Mouse (Mus musculus): ENCODE measurements around the gene Efna4. TPM values are rescaled to one million over a fixed set of nuclear protein-coding genes. Genes with fewer than 3 reads are reported as not detected.

Efna4 gene
- polyA plus RNA-seq, 1 experiment from 2014 or later = 53.2 TPM

DNA sequence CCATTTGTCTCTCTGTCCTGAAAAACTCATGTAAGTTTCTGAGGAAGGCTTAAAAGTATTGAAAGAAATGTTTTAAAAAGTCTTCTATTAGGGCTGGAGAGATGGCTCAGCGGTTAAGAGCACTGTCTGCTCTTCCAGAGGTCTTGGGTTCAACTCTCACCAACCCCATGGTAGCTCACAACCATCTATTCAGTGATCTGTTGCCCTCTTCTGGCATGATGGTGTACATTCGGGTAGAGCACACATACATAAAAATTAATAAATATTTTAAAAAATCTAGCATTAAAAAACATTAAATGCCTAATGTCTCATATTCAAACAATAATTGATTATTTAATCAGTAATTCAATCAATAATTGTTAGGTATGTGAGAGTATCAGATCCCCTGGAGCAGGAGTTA, 37.3 kb downstream of the Efna4 start:
- Histone ChIP-seq H3K36me3 (no peaks in the 10 kb centered on the region), H3K27ac (no peak overlapping the region), H3K4me1 (replicated peaks) (peaks cover 17% of the 10 kb centered on the region), H3K4me2 (no peak overlapping the region), H3K9ac (replicated peaks) (no peak overlapping the region), H3K9me3 (no peaks in the 10 kb centered on the region), H3K27me3 (no peaks in the 10 kb centered on the region), H3K4me3 (replicated peaks) (no peak overlapping the region)
- 68% methylated on average over 2 of the region's 2 CpGs for WGBS
- ATAC-seq (ENCODE audit: insufficient number of reproducible peaks, insufficient read depth, low FRiP score, low TSS enrichment, low read depth) = no peak

DNA sequence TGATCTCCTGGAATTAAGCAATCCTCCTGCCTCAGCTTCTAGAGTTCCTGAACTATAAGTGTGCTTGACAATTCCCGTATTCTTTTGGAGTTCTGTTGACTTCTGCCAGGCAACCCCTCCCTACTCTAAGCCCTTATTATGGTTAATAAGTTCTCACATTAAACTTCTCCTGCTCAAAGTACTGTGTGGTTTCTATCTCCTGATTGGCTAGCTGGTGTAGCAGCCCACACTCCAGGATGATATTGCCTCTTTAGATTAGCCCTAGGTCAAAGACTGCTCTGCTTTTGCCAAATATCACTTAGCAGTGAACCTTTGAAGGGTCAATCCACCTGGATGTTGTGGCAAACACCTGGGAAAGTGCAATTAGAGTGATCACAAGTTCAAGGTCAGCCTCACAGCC, 37.8 kb downstream of the Efna4 start:
- Histone ChIP-seq H3K36me3 (no peaks in the 10 kb centered on the region), H3K4me3 (replicated peaks) (0 out of 2 replicates have a peak overlapping the region, but pooled peaks have one; percentile 26), H3K9me3 (no peaks in the 10 kb centered on the region), H3K4me1 (replicated peaks) (peaks cover 14% of the 10 kb centered on the region), H3K9ac (replicated peaks) (peak overlapping the region; percentile 53; the same call in 1 of the 2 replicates), H3K27me3 (no peaks in the 10 kb centered on the region), H3K4me2 (peak overlapping the region; percentile 57), H3K27ac (no peak overlapping the region)
- 38% methylated on average over 1 of the region's 1 CpGs for WGBS
- no peak for ATAC-seq (ENCODE audit: insufficient number of reproducible peaks, insufficient read depth, low FRiP score, low TSS enrichment, low read depth)

DNA sequence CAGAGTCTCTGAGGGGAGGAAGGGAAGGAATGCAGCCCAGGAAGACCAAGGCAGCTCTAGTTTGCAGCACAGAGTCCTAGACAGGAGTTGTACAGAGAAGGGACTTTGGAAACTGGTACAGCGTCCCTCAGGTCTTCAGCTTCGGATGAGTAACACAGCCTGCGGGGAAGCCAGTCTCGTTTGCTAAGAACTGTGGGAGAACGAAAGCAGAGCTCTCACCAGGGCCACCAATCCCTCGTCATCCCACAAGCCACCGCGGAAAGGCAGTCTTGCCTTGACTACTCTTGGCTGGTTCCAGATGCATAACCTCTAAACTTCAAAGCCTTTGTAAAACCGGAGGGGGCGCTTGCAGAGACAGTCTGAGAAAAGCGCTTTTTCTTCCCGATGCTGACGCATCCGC, 38.3 kb downstream of the Efna4 start:
- peak overlapping the region; percentile 53 for H3K9ac ChIP-seq (replicated peaks)
- ATAC-seq (ENCODE audit: insufficient number of reproducible peaks, insufficient read depth, low FRiP score, low TSS enrichment, low read depth) = no peak
- WGBS = 2% methylated on average over 14 of the region's 14 CpGs

DNA sequence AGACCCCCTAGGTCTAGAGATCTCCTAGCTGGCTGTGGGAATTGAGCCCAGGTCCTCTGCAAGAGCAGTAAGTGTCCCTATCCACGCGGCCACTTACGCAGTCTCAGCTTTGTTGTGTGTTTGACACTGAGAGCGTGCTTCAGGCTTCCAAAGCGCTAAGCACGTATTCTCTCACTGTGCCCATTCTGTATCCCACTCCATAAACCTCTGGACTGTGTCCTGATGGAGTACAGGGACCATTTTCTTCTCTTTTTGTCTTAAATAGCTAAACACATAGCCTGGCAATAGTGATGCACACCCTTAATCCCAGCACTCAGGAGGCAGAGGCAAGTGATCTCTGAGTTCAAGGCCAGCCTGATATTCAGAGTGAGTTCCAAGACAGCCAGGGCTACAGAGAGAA, 38.9 kb downstream of the Efna4 start:
- WGBS = 83% methylated on average over 6 of the region's 6 CpGs
- Histone ChIP-seq H3K4me2 (peak overlapping the region; percentile 57; the same call in 1 of the 2 replicates), H3K9me3 (no peaks in the 10 kb centered on the region)

More for the DNA sequence above, 38.3 kb downstream of the Efna4 start:
- Histone ChIP-seq H3K9me3 (no peaks in the 10 kb centered on the region), H3K4me2 (peak overlapping the region; percentile 57), H3K36me3 (no peaks in the 10 kb centered on the region), H3K4me3 (replicated peaks) (peak overlapping the region; percentile 26), H3K27ac (peak overlapping the region; percentile 17; the same call in 1 of the 2 replicates), H3K4me1 (replicated peaks) (peaks cover 11% of the 10 kb centered on the region), H3K27me3 (no peaks in the 10 kb centered on the region)

DNA sequence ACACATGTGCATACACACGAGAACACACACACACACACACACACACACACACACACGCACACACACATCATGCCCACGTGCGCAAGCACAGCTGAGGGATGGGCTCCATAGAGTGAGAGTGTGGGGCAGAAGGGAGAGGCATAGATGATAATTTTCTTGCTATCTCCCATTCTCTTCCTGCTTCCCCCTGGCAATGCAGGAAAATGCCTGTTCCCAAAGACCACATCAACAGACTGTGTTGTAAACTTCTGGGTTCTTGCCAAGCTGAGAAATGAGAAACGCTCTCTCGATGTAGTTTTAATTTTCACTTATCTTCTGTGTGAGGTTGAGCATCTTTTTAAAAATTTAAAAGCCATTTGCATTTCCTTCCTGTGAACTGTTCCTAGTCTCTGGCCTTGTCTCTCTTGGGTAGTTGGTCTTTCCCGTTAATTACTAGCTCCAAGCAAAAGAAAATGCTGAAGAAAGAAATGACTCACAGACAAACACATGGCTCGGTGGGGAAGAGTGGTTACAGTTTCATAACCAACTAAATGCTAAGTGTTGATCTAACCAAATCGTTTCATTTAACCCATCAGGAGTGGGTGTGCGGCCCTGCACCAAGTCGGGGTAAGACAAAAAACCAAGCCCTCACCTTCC, 40.9 kb downstream of the Efna4 start:
- Histone ChIP-seq H3K4me1 (replicated peaks) (peaks cover 17% of the 10 kb centered on the region), H3K4me3 (replicated peaks) (no peak overlapping the region), H3K36me3 (no peaks in the 10 kb centered on the region), H3K9me3 (no peaks in the 10 kb centered on the region), H3K27me3 (no peaks in the 10 kb centered on the region), H3K27ac (peak overlapping the region; percentile 56; the same call in 1 of the 2 replicates), H3K4me2 (no peak overlapping the region), H3K9ac (replicated peaks) (no peak overlapping the region)
- 78% methylated on average over 11 of the region's 11 CpGs for WGBS
- no peak for ATAC-seq (ENCODE audit: insufficient number of reproducible peaks, insufficient read depth, low FRiP score, low TSS enrichment, low read depth)

More for the DNA sequence above, 38.9 kb downstream of the Efna4 start:
- Histone ChIP-seq H3K4me3 (replicated peaks) (no peak overlapping the region), H3K4me1 (replicated peaks) (peaks cover 11% of the 10 kb centered on the region), H3K27ac (no peak overlapping the region), H3K36me3 (no peaks in the 10 kb centered on the region), H3K27me3 (no peaks in the 10 kb centered on the region), H3K9ac (replicated peaks) (no peak overlapping the region)
- ATAC-seq (ENCODE audit: insufficient number of reproducible peaks, insufficient read depth, low FRiP score, low TSS enrichment, low read depth) = no peak

DNA sequence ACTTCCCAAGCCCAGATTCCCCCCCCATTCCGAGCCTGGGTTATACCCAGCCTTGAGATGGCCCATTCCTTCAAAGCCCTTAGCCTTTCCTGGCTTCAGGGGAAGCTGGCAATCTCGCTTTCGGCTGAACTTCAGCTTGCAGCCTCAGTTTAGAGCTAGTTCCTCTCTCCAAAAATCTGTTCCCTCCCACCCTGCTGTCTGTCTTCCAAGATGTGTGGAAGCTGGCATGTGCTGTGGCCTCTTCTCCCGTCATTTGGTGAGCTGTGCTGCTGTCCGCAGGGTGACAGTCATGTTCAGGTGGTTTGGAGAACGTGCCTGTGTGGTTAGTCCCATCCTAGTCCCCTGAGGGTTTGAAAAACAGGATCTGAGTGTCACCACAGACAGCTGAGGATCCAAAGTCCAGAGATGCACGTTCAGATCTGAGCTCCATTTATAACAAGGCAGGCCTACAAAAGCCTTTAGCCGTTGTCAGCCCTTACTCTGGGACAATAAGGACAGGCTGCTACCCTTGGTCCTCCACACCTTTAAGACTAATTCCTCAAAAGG, 42.1 kb downstream of the Efna4 start:
- Histone ChIP-seq H3K4me2 (no peak overlapping the region), H3K9ac (replicated peaks) (no peak overlapping the region), H3K9me3 (no peaks in the 10 kb centered on the region), H3K4me1 (replicated peaks) (peaks cover 28% of the 10 kb centered on the region), H3K27ac (no peak overlapping the region), H3K4me3 (replicated peaks) (no peak overlapping the region), H3K36me3 (no peaks in the 10 kb centered on the region), H3K27me3 (no peaks in the 10 kb centered on the region)
- ATAC-seq (ENCODE audit: insufficient number of reproducible peaks, insufficient read depth, low FRiP score, low TSS enrichment, low read depth) = no peak
- 79% methylated on average over 8 of the region's 8 CpGs for WGBS

DNA sequence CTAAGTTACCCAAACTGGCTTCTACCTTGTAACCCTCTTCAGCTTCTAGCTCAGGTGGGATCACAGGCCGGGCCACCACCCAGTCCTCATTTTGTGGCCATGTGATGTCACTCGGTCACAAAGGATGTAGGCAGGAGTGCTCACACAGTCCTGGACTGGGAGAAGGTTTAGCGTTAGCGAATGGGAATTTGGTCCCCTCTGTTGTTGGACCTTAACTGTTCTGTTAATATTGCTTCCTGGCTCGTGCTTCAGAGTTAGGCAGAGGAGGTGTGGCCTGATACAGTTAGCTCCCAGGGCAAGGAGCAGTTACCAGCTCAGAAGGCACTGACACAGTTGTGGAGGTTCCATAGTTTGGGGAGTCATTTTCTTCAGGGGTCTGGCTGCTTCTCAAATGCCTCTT, 43.6 kb downstream of the Efna4 start:
- H3K4me2 ChIP-seq = no peak overlapping the region
- H3K4me3 ChIP-seq (replicated peaks) = no peak overlapping the region
- 74% methylated on average over 5 of the region's 5 CpGs for whole genome bisulfite sequencing
- ATAC-seq (ENCODE audit: insufficient number of reproducible peaks, insufficient read depth, low FRiP score, low TSS enrichment, low read depth) = no peak
- H3K4me1 ChIP-seq (replicated peaks) = peaks cover 23% of the 10 kb centered on the region
- no peaks in the 10 kb centered on the region for H3K9me3 ChIP-seq
- no peaks in the 10 kb centered on the region for H3K27me3 ChIP-seq
- H3K27ac ChIP-seq = no peak overlapping the region
- H3K36me3 ChIP-seq = no peaks in the 10 kb centered on the region
- no peak overlapping the region for H3K9ac ChIP-seq (replicated peaks)

DNA sequence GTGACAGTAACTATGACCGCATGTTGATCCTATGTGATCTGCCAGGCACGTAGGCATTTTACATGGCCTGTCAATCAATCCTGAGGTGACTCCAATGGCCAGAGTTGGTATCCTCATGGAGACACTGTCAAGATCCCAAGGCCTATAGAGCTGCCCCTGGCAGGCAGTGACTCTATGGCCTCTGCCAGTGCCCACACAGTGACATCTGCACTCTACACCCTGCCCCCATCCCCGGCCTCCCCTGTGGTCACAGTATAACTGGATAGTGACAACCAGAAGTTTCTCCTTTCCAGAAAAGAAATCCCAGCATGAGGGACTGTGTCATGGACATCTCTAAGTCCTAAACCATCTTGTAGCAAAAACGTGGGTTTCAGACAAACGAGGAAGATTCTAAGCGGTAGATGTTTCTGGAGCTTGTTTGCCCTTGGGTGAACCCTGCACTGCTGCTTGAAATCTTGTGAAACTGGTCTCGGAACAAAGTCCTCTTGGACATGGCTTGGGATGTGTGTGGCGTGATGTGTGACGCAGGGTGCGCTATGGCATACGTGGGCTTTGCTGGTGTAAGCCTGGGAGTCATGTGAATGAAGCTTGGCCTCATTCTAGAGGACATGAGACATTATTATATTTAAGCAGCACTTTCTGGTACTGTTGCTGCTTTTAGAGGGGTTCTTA, 44.4 kb downstream of the Efna4 start:
- H3K4me2 ChIP-seq = no peak overlapping the region
- H3K9me3 ChIP-seq = no peaks in the 10 kb centered on the region
- no peak overlapping the region for H3K27ac ChIP-seq
- WGBS = 93% methylated on average over 11 of the region's 11 CpGs
- H3K4me3 ChIP-seq (replicated peaks) = no peak overlapping the region
- H3K9ac ChIP-seq (replicated peaks) = no peak overlapping the region
- peaks cover 31% of the 10 kb centered on the region for H3K4me1 ChIP-seq (replicated peaks)
- H3K27me3 ChIP-seq = no peaks in the 10 kb centered on the region; the same call in 1 of the 2 replicates
- no peak for ATAC-seq (ENCODE audit: insufficient number of reproducible peaks, insufficient read depth, low FRiP score, low TSS enrichment, low read depth)
- no peaks in the 10 kb centered on the region for H3K36me3 ChIP-seq

DNA sequence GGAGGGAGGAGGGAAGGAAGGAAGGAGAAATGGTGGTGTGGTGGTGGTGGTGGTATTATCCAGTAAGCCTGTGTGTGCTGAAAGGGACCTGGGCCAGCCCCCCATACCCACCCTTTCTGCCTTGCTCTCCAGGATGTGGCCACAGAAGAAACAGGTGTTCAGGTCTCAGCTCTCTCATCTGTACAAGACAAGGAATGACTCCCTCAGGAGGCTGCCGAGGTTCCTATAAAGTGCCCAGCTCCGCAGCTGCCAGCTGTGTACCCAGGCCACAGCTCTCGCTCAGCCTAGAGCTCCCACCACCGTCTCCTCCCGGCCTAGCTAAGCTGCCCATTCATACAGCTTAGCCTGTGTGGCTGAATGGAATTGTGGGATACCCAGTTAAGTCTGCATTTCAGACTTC, 45.5 kb downstream of the Efna4 start:
- Histone ChIP-seq H3K36me3 (no peaks in the 10 kb centered on the region), H3K9me3 (no peaks in the 10 kb centered on the region), H3K27ac (0 out of 2 replicates have a peak overlapping the region, but pooled peaks have one; percentile 25), H3K4me3 (replicated peaks) (no peak overlapping the region), H3K27me3 (no peaks in the 10 kb centered on the region; the same call in 1 of the 2 replicates), H3K4me2 (no peak overlapping the region), H3K9ac (replicated peaks) (no peak overlapping the region), H3K4me1 (replicated peaks) (peaks cover 38% of the 10 kb centered on the region)
- ATAC-seq (ENCODE audit: insufficient number of reproducible peaks, insufficient read depth, low FRiP score, low TSS enrichment, low read depth) = no peak
- 66% methylated on average over 5 of the region's 5 CpGs for WGBS

DNA sequence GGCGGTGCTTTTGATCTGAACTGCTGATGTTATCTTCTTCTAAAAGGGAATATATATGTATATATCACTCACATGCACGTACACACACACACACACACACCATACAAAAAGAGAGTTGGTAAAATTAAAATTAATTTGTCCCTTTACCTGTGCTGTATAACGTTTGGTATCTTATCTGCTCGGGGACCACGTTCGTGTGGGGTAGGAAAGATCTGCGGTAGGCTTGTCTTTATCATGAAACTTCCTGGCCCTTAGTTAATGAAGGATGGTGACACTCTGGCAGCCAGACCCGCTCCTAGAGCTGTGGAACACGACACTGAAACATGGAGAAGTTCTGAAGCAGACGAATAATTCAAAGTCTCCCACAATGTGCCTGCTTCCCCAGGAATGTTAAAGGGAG, 46.0 kb downstream of the Efna4 start:
- H3K27ac ChIP-seq = peak overlapping the region; percentile 78; the same call in 1 of the 2 replicates
- H3K36me3 ChIP-seq = no peaks in the 10 kb centered on the region
- peaks cover 42% of the 10 kb centered on the region for H3K4me1 ChIP-seq (replicated peaks)
- no peak overlapping the region for H3K4me2 ChIP-seq
- H3K9ac ChIP-seq (replicated peaks) = no peak overlapping the region
- no peaks in the 10 kb centered on the region for H3K9me3 ChIP-seq
- 59% methylated on average over 10 of the region's 10 CpGs for WGBS
- no peak for ATAC-seq (ENCODE audit: insufficient number of reproducible peaks, insufficient read depth, low FRiP score, low TSS enrichment, low read depth)
- H3K27me3 ChIP-seq = no peaks in the 10 kb centered on the region; the same call in 1 of the 2 replicates
- no peak overlapping the region for H3K4me3 ChIP-seq (replicated peaks)

DNA sequence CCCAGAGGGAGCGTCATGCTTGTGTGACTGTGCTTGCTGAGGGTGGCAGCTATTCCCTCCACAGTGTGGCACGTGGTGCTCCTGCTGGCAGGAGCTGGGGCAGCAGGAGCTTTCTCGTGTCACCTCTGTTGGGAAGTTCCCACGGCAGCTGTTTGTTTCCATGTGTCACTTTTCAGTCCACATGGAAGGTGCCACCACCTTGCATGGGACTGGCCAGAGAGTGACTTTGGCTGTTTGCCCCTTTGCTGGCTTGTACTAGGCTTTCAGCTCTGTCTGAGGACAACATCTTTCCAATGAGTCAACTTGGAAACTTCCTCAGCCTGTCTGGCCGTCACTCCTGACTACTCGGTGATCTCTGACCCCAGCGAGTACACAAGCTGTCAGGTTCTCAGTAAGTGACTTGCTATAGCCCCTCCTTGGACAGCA, 49.3 kb downstream of the Efna4 start:
- Histone ChIP-seq H3K27ac (no peak overlapping the region), H3K4me1 (replicated peaks) (peaks cover 50% of the 10 kb centered on the region), H3K9ac (replicated peaks) (no peak overlapping the region), H3K4me3 (replicated peaks) (no peak overlapping the region), H3K27me3 (peaks cover 4% of the 10 kb centered on the region; the same call in 1 of the 2 replicates), H3K9me3 (no peaks in the 10 kb centered on the region), H3K4me2 (no peak overlapping the region), H3K36me3 (no peaks in the 10 kb centered on the region)
- no peak for ATAC-seq (ENCODE audit: insufficient number of reproducible peaks, insufficient read depth, low FRiP score, low TSS enrichment, low read depth)
- 45% methylated on average over 7 of the region's 7 CpGs for WGBS

All from limb, embryonic 12.5 days (tissue).